Mouse (Mus musculus): ENCODE data around the gene Tcf20.

The Tcf20 gene

GRCm38 (mm10) chr15:82968449-82968848 lies 19.2 kb downstream of the Tcf20 start:
- Histone ChIP-seq H3K9me3 (ENCODE audit: low read length) (no peaks in the 10 kb centered on the region), H3K4me3 (replicated peaks; ENCODE audit: low read length) (peak overlapping the region; percentile 70), H3K36me3 (ENCODE audit: insufficient read depth, low read length) (no peaks in the 10 kb centered on the region), H3K4me1 (replicated peaks; ENCODE audit: low read depth, low read length) (peaks cover 42% of the 10 kb centered on the region), H3K27me3 (ENCODE audit: insufficient read depth, low read length) (peaks cover 50% of the 10 kb centered on the region)
- TF ChIP-seq POU5F1 (IDR thresholded peaks at IDR 0.05; ENCODE audit: borderline replicate concordance, low read length), result no peak
- no peak for TF ChIP-seq CTCF (conservative IDR thresholded peaks at IDR 0.05; ENCODE audit: low read length)
- TF ChIP-seq NANOG (IDR thresholded peaks at IDR 0.05; ENCODE audit: borderline replicate concordance, low read length), result no peak

DNA sequence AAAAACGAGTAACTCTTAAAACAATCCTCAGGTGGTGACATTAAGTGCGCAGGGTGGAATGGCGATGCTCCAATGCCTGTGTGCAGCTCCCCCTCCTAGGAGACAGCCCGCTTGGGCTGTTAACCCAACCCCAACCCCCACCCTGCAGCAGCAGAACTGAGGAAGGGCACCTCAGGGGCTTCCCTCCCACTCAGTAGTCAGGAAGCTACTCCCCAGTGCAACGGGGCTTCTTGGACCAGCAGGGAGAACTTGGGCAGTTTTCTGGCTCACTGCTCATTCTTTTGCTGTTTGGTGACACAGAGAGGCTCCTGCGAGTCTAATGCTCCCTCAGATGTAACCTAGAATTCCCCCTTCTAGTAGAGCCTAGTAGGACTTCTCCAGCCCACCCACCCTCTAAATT lies 19.7 kb downstream of the Tcf20 start:
- H3K4me1 ChIP-seq (replicated peaks; ENCODE audit: low read depth, low read length), result peaks cover 44% of the 10 kb centered on the region
- TF ChIP-seq NANOG (IDR thresholded peaks at IDR 0.05; ENCODE audit: borderline replicate concordance, low read length) (no peak), POU5F1 (IDR thresholded peaks at IDR 0.05; ENCODE audit: borderline replicate concordance, low read length) (no peak), CTCF (conservative IDR thresholded peaks at IDR 0.05; ENCODE audit: low read length) (no peak)
- no peaks in the 10 kb centered on the region for H3K36me3 ChIP-seq (ENCODE audit: insufficient read depth, low read length)
- no peaks in the 10 kb centered on the region for H3K9me3 ChIP-seq (ENCODE audit: low read length)
- peaks cover 53% of the 10 kb centered on the region for H3K27me3 ChIP-seq (ENCODE audit: insufficient read depth, low read length)
- peak overlapping the region; percentile 70 for H3K4me3 ChIP-seq (replicated peaks; ENCODE audit: low read length)

DNA sequence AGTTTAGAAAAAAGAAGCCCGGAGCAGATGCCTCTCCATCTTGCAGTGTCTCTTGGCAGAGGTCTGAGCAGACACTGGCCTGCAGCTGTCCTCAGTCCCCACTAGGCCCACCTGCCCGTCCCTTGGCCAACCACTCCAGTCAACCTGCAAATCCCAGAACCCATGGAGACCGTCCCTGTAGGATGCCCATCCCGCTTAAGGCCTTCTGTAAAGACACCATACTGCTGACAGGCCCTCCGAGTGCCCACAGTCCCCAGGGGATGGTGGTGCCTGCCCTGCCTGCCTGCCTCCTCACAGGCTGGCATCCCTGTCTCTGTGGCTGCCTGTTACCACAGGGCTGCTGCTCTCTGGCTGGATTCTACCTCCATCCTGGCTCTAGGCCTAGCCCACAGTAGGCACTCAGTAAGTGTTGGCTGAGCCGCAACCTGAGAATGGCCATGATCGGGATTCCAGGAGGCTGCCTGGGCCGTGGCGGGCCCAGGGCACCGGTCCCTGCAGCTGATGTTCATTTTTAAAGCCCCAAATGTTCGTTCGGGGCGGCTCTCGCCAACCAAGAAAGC lies 23.3 kb downstream of the Tcf20 start:
- Histone ChIP-seq H3K4me1 (replicated peaks; ENCODE audit: low read depth, low read length) (peaks cover 69% of the 10 kb centered on the region), H3K4me3 (replicated peaks; ENCODE audit: low read length) (peak overlapping the region; percentile 46), H3K27me3 (ENCODE audit: insufficient read depth, low read length) (peaks cover 86% of the 10 kb centered on the region), H3K36me3 (ENCODE audit: insufficient read depth, low read length) (no peaks in the 10 kb centered on the region), H3K9me3 (ENCODE audit: low read length) (no peaks in the 10 kb centered on the region)
- TF ChIP-seq CTCF (conservative IDR thresholded peaks at IDR 0.05; ENCODE audit: low read length), result no peak

- peak overlapping the region; percentile 46 for H3K4me3 ChIP-seq (replicated peaks; ENCODE audit: low read length)
- H3K4me1 ChIP-seq (replicated peaks; ENCODE audit: low read depth, low read length), result peaks cover 69% of the 10 kb centered on the region
- peaks cover 87% of the 10 kb centered on the region for H3K27me3 ChIP-seq (ENCODE audit: insufficient read depth, low read length)
- no peaks in the 10 kb centered on the region for H3K9me3 ChIP-seq (ENCODE audit: low read length)
- H3K36me3 ChIP-seq (ENCODE audit: insufficient read depth, low read length), result no peaks in the 10 kb centered on the region
- TF ChIP-seq POU5F1 (IDR thresholded peaks at IDR 0.05; ENCODE audit: borderline replicate concordance, low read length) (no peak), CTCF (conservative IDR thresholded peaks at IDR 0.05; ENCODE audit: low read length) (no peak), NANOG (IDR thresholded peaks at IDR 0.05; ENCODE audit: borderline replicate concordance, low read length) (no peak)
These were observed 24.0 kb downstream of the Tcf20 start for GRCm38 (mm10) chr15:82963556-82964156.

DNA sequence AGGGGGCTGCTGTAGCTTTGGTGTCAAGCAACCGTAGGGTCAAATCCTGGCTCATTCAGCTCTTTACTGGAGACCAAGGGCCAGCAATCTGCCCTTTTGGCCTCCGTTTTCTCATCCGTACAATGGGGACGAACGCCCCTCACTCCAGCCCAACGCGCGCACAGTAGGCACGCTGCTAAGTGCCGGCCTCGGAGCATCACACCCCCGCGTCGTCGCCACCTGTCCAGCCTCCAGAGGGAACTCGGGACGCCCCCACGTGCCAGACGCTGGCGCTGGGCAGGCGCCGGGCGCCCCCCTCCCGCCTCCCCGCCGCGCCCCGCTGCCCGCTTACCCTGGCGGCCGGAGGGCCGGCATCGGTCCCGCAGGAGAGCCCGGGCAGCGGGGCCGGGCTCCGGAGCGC lies 24.6 kb downstream of the Tcf20 start:
- H3K4me3 ChIP-seq (replicated peaks; ENCODE audit: low read length), result peak overlapping the region; percentile 80
- H3K9me3 ChIP-seq (ENCODE audit: low read length), result no peaks in the 10 kb centered on the region
- H3K27me3 ChIP-seq (ENCODE audit: insufficient read depth, low read length), result peaks cover 89% of the 10 kb centered on the region
- peaks cover 70% of the 10 kb centered on the region for H3K4me1 ChIP-seq (replicated peaks; ENCODE audit: low read depth, low read length)
- no peaks in the 10 kb centered on the region for H3K36me3 ChIP-seq (ENCODE audit: insufficient read depth, low read length)
- TF ChIP-seq NANOG (IDR thresholded peaks at IDR 0.05; ENCODE audit: borderline replicate concordance, low read length) (no peak), POU5F1 (IDR thresholded peaks at IDR 0.05; ENCODE audit: borderline replicate concordance, low read length) (no peak), CTCF (conservative IDR thresholded peaks at IDR 0.05; ENCODE audit: low read length) (no peak)

- Histone ChIP-seq H3K4me3 (replicated peaks; ENCODE audit: low read length) (peak overlapping the region; percentile 80), H3K36me3 (ENCODE audit: insufficient read depth, low read length) (no peaks in the 10 kb centered on the region), H3K9me3 (ENCODE audit: low read length) (no peaks in the 10 kb centered on the region), H3K4me1 (replicated peaks; ENCODE audit: low read depth, low read length) (peaks cover 70% of the 10 kb centered on the region), H3K27me3 (ENCODE audit: insufficient read depth, low read length) (peaks cover 84% of the 10 kb centered on the region)
- TF ChIP-seq CTCF (conservative IDR thresholded peaks at IDR 0.05; ENCODE audit: low read length) (no peak), NANOG (IDR thresholded peaks at IDR 0.05; ENCODE audit: borderline replicate concordance, low read length) (no peak), POU5F1 (IDR thresholded peaks at IDR 0.05; ENCODE audit: borderline replicate concordance, low read length) (no peak)
These were observed 25.1 kb downstream of the Tcf20 start for GRCm38 (mm10) chr15:82962536-82962935.

GRCm38 (mm10) chr15:82960786-82961561 lies 26.7 kb downstream of the Tcf20 start:
- H3K4me3 ChIP-seq (replicated peaks; ENCODE audit: low read length), result peak overlapping the region; percentile 29; the same call in 1 of the 2 replicates
- no peaks in the 10 kb centered on the region for H3K9me3 ChIP-seq (ENCODE audit: low read length)
- TF ChIP-seq POU5F1 (IDR thresholded peaks at IDR 0.05; ENCODE audit: borderline replicate concordance, low read length), result no peak
- TF ChIP-seq NANOG (IDR thresholded peaks at IDR 0.05; ENCODE audit: borderline replicate concordance, low read length), result no peak
- no peak for TF ChIP-seq CTCF (conservative IDR thresholded peaks at IDR 0.05; ENCODE audit: low read length)
- no peaks in the 10 kb centered on the region for H3K36me3 ChIP-seq (ENCODE audit: insufficient read depth, low read length)
- peaks cover 83% of the 10 kb centered on the region for H3K27me3 ChIP-seq (ENCODE audit: insufficient read depth, low read length)
- peaks cover 74% of the 10 kb centered on the region for H3K4me1 ChIP-seq (replicated peaks; ENCODE audit: low read depth, low read length)

GRCm38 (mm10) chr15:82959151-82959550 lies 28.5 kb downstream of the Tcf20 start:
- H3K9me3 ChIP-seq (ENCODE audit: low read length), result no peaks in the 10 kb centered on the region
- H3K27me3 ChIP-seq (ENCODE audit: insufficient read depth, low read length), result peaks cover 85% of the 10 kb centered on the region
- no peaks in the 10 kb centered on the region for H3K36me3 ChIP-seq (ENCODE audit: insufficient read depth, low read length)
- no peak for TF ChIP-seq POU5F1 (IDR thresholded peaks at IDR 0.05; ENCODE audit: borderline replicate concordance, low read length)
- no peak for TF ChIP-seq NANOG (IDR thresholded peaks at IDR 0.05; ENCODE audit: borderline replicate concordance, low read length)
- TF ChIP-seq CTCF (conservative IDR thresholded peaks at IDR 0.05; ENCODE audit: low read length), result no peak
- H3K4me1 ChIP-seq (replicated peaks; ENCODE audit: low read depth, low read length), result peaks cover 74% of the 10 kb centered on the region
- H3K4me3 ChIP-seq (replicated peaks; ENCODE audit: low read length), result no peak overlapping the region
